Mouse (Mus musculus) kidney, adult 2 months (tissue): ENCODE results near the gene Eef1akmt1.

Experiments
- CTCF ChIP-seq: fragments of 200-500 bp; conservative IDR thresholded peaks from 2 replicates; pipeline ENCODE4 v1.5.1; 2011; ENCODE audit warnings: low read depth, mild to moderate bottlenecking, control low read depth, low read length, moderate library complexity, mixed read lengths; ENCODE audit not compliant: insufficient read depth, insufficient read length
- POLR2A ChIP-seq: fragments of 200-500 bp; IDR thresholded peaks from one replicate; pipeline ENCODE4 v1.6.1; 2011; ENCODE audit warnings: low read depth, low read length, control low read depth

DNA sequence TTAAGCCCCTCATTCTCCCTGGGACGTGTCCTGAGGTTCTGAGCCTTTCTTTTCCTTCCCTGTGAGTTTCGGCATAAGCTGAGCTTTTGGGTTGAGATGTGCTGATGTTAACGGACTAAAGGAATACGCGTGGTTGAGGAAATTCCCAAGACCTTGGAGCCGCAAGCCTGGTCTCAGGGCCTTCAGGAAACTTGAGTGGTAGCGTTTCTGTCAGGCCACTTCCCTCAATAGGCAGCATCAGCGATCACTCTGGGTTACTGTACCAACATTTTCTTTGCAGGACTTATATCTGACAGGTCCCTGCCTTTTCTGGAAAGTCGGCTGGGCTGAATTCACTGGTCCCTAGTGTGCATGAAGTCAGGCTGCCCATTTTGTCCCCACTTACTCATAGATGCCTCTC, 34.6 kb downstream of the Eef1akmt1 start:
- TF ChIP-seq CTCF (no peak), POLR2A (no peak)
